Mouse (Mus musculus) intestine, postnatal 0 days (tissue): Measurements from ENCODE around the gene Tuba1a. TPM values are rescaled to one million over a fixed set of nuclear protein-coding genes. Genes with fewer than 3 reads are reported as not detected.

ENCODE experiments used
- ATAC-seq: fragments of 200-750 bp; cut with Nextera tagmentation; 2 replicates; pipeline ENCODE4 v1.8.0; 2017; ENCODE audit warnings: mild to moderate bottlenecking, moderate TSS enrichment, moderate library complexity
- H3K27ac ChIP-seq: fragments of 300-500 bp; sonication (generic); 2 replicates; pipeline ENCODE4 v1.5.1; 2014; ENCODE audit warnings: mild to moderate bottlenecking, low read depth, low read length, moderate library complexity
- H3K27me3 ChIP-seq: fragments of 300-500 bp; sonication (generic); replicated peaks from 2 replicates; pipeline ENCODE4 v1.6.1; 2014; ENCODE audit warnings: low read length, mixed read lengths; ENCODE audit not compliant: control insufficient read depth, insufficient read depth
- H3K36me3 ChIP-seq: fragments of 300-500 bp; sonication (generic); 2 replicates; pipeline ENCODE4 v1.6.1; 2014; ENCODE audit warnings: mild to moderate bottlenecking, moderate library complexity; ENCODE audit not compliant: control insufficient read depth, insufficient read depth
- H3K4me1 ChIP-seq: fragments of 300-500 bp; sonication (generic); replicated peaks from 2 replicates; pipeline ENCODE4 v1.6.1; 2014; ENCODE audit warnings: antibody characterized with exemption, low read length, mixed read lengths; ENCODE audit not compliant: control insufficient read depth, insufficient read depth
- H3K4me2 ChIP-seq: fragments of 300-500 bp; sonication (generic); replicated peaks from 2 replicates; pipeline ENCODE4 v1.6.1; 2014; ENCODE audit warnings: low read depth, mild to moderate bottlenecking, moderate library complexity
- H3K4me3 ChIP-seq: fragments of 300-500 bp; sonication (generic); 2 replicates; pipeline ENCODE4 v1.5.1; 2014; ENCODE audit warnings: low read depth, low read length
- H3K9ac ChIP-seq: fragments of 300-500 bp; sonication (generic); 2 replicates; pipeline ENCODE4 v1.6.1; 2014; ENCODE audit warnings: mild to moderate bottlenecking, low read depth, low read length
- H3K9me3 ChIP-seq: fragments of 300-500 bp; sonication (generic); 2 replicates; pipeline ENCODE4 v1.6.1; 2016; ENCODE audit warnings: mixed run types; ENCODE audit not compliant: control insufficient read depth
- CTCF ChIP-seq: sonication (generic); IDR thresholded peaks from 2 replicates; pipeline ENCODE4 v1.5.1; 2016; ENCODE audit warnings: low read depth, mild to moderate bottlenecking, control low read depth, antibody characterized with exemption, moderate library complexity
- WGBS: fragments of 180-500 bp; shearing (Covaris S2); extraction: QIAGEN DNeasy Blood & Tissue Kit; methylation state at CpG from one replicate; pipeline ENCODE4 v1.1.7; 2014; 5-methylcytosine and 5-hydroxymethylcytosine counted together
- polyA plus RNA-seq: library from polyadenylated mRNA; unstranded; fragments of >200 nt; fragmentation: Nextera tagmentation; extraction: Ambion mirVana; gene quantifications from 2 replicates; pipeline ENCODE4 v1.2.1, GENCODE M21; 2015

Tuba1a gene
- 457 and 503 TPM in 2 replicates for polyA plus RNA-seq

- H3K4me1 ChIP-seq = no peaks in the 10 kb centered on the region
- H3K4me3 ChIP-seq = peak within 1 kb of the TSS; percentile 70
- H3K27me3 ChIP-seq = no peaks in the 10 kb centered on the region
- peak within 1 kb of the TSS; percentile 91 for H3K27ac ChIP-seq
- 5% methylated on average over 28 of the region's 28 CpGs for WGBS
- no peaks in the 10 kb centered on the region for H3K9me3 ChIP-seq
- peak within 1 kb of the TSS; percentile 73 for H3K9ac ChIP-seq
- ATAC-seq = peak; percentile 87
- peak within 1 kb of the TSS; percentile 81 for H3K4me2 ChIP-seq
- no peaks in the 10 kb centered on the region for H3K36me3 ChIP-seq
- TF ChIP-seq CTCF = no peak
Observed at GRCm38 (mm10) chr15:98953401-98954356, at the start of gene Tuba1a, which contains the start of gene Gm49450. TSS of gene Tuba1a (minus strand) at chr15:98953703. TSS of gene Gm49450 (minus strand) at chr15:98953551.

- no peaks in the 10 kb centered on the region for H3K27me3 ChIP-seq
- 14% methylated on average over 17 of the region's 17 CpGs for whole genome bisulfite sequencing
- H3K27ac ChIP-seq = no peak overlapping the region
- ATAC-seq = peak; percentile 28; the same call in 1 of the 2 replicates
- TF ChIP-seq CTCF = 0 out of 2 replicates have a peak, but pooled peaks have one; percentile 27
- peak overlapping the region; percentile 66 for H3K4me2 ChIP-seq
- H3K4me3 ChIP-seq = no peak overlapping the region
- H3K4me1 ChIP-seq = no peaks in the 10 kb centered on the region
- no peak overlapping the region for H3K9ac ChIP-seq
- no peaks in the 10 kb centered on the region for H3K36me3 ChIP-seq
- no peaks in the 10 kb centered on the region for H3K9me3 ChIP-seq
Observed at GRCm38 (mm10) chr15:99001451-99001931, 48.0 kb upstream of the Tuba1a start.

- peak; percentile 78 for TF ChIP-seq CTCF
Observed at GRCm38 (mm10) chr15:99000535-99001283, 47.2 kb upstream of the Tuba1a start.

GRCm38 (mm10) chr15:98998775-98999157, 45.3 kb upstream of the Tuba1a start:
- Histone ChIP-seq H3K27me3 (no peaks in the 10 kb centered on the region), H3K4me3 (no peak overlapping the region), H3K9me3 (no peaks in the 10 kb centered on the region), H3K9ac (no peak overlapping the region), H3K36me3 (no peaks in the 10 kb centered on the region), H3K4me2 (no peak overlapping the region), H3K27ac (no peak overlapping the region), H3K4me1 (no peaks in the 10 kb centered on the region)
- TF ChIP-seq CTCF = 0 out of 2 replicates have a peak, but pooled peaks have one; percentile 4
- WGBS = 29% methylated on average over 6 of the region's 6 CpGs
- ATAC-seq = no peak

More at GRCm38 (mm10) chr15:99000535-99001283, 47.2 kb upstream of the Tuba1a start:
- Histone ChIP-seq H3K4me2 (peak overlapping the region; percentile 66), H3K9ac (no peak overlapping the region), H3K27me3 (no peaks in the 10 kb centered on the region), H3K4me3 (no peak overlapping the region), H3K4me1 (no peaks in the 10 kb centered on the region), H3K9me3 (no peaks in the 10 kb centered on the region), H3K27ac (no peak overlapping the region), H3K36me3 (no peaks in the 10 kb centered on the region)
- no peak for ATAC-seq
- 38% methylated on average over 14 of the region's 14 CpGs for whole genome bisulfite sequencing

- H3K27ac ChIP-seq = no peak overlapping the region
- peak; percentile 52 for ATAC-seq
- 26% methylated on average over 13 of the region's 13 CpGs for WGBS
Observed at GRCm38 (mm10) chr15:98997938-98998774, 44.7 kb upstream of the Tuba1a start.

More at GRCm38 (mm10) chr15:98997938-98998774, 44.7 kb upstream of the Tuba1a start:
- H3K27me3 ChIP-seq = no peaks in the 10 kb centered on the region
- no peaks in the 10 kb centered on the region for H3K9me3 ChIP-seq
- H3K4me1 ChIP-seq = no peaks in the 10 kb centered on the region
- H3K4me2 ChIP-seq = no peak overlapping the region
- H3K9ac ChIP-seq = no peak overlapping the region
- no peak for TF ChIP-seq CTCF
- no peaks in the 10 kb centered on the region for H3K36me3 ChIP-seq
- H3K4me3 ChIP-seq = no peak overlapping the region
